Mouse (Mus musculus) heart, embryonic 12.5 days (tissue): ENCODE measurements around the gene Trim71. TPM values are rescaled to one million over a fixed set of nuclear protein-coding genes. Genes with fewer than 3 reads are reported as not detected.
"Not testable (repeated sequence)": the region's sequence is repeated elsewhere in the genome, so short reads cannot be mapped to it uniquely, and the experiment has no call there.

Source experiments
- ATAC-seq: fragments of 200-750 bp; cut with Nextera tagmentation; 2 replicates; pipeline ENCODE4 v1.8.0; 2017; ENCODE audit warnings: moderate TSS enrichment, moderate library complexity; ENCODE audit not compliant: insufficient number of reproducible peaks, low FRiP score
- H3K27ac ChIP-seq: fragments of 300-500 bp; sonication (generic); 2 replicates; pipeline ENCODE4 v1.5.1; 2016; ENCODE audit warnings: mild to moderate bottlenecking, moderate library complexity; ENCODE audit not compliant: poor library complexity, severe bottlenecking
- H3K27me3 ChIP-seq: fragments of 300-500 bp; sonication (generic); replicated peaks from 2 replicates; pipeline ENCODE4 v1.6.1; 2016; ENCODE audit warnings: mild to moderate bottlenecking, moderate library complexity
- H3K36me3 ChIP-seq: fragments of 300-500 bp; sonication (generic); 2 replicates; pipeline ENCODE4 v1.6.1; 2016; ENCODE audit warnings: mild to moderate bottlenecking, moderate library complexity
- H3K4me1 ChIP-seq: fragments of 300-500 bp; sonication (generic); replicated peaks from 2 replicates; pipeline ENCODE4 v1.6.1; 2016; ENCODE audit warnings: mild to moderate bottlenecking
- H3K4me2 ChIP-seq: fragments of 300-500 bp; sonication (generic); 2 replicates; pipeline ENCODE4 v1.6.1; 2016; ENCODE audit warnings: mild to moderate bottlenecking, moderate library complexity
- H3K4me3 ChIP-seq: fragments of 300-500 bp; sonication (generic); 2 replicates; pipeline ENCODE4 v1.5.1; 2016; ENCODE audit warnings: mild to moderate bottlenecking
- H3K9ac ChIP-seq: fragments of 300-500 bp; sonication (generic); 2 replicates; pipeline ENCODE4 v1.6.1; 2016; ENCODE audit warnings: mild to moderate bottlenecking, moderate library complexity
- H3K9me3 ChIP-seq: fragments of 300-500 bp; sonication (generic); replicated peaks from 2 replicates; pipeline ENCODE4 v1.6.1; 2016; ENCODE audit warnings: mild to moderate bottlenecking, moderate library complexity
- WGBS: fragments of 180-500 bp; shearing (Covaris S2); methylation state at CpG from one replicate; pipeline ENCODE4 v1.1.7; 2016; 5-methylcytosine and 5-hydroxymethylcytosine counted together
- polyA plus RNA-seq: library from polyadenylated mRNA; unstranded; fragments of >200 nt; fragmentation: Nextera tagmentation; extraction: Ambion mirVana; gene quantifications from 2 replicates; pipeline ENCODE4 v1.2.1, GENCODE M21; 2016

Gene Trim71
- polyA plus RNA-seq, 1 experiment from 2014 or later, result 0.63 TPM

GRCm38 (mm10) chr9:114522501-114522900 lies 41.7 kb downstream of the Trim71 start:
- Histone ChIP-seq H3K27ac (no peak overlapping the region), H3K4me3 (no peak overlapping the region), H3K4me1 (peaks cover 18% of the 10 kb centered on the region), H3K36me3 (no peaks in the 10 kb centered on the region), H3K27me3 (no peaks in the 10 kb centered on the region), H3K9ac (no peak overlapping the region), H3K9me3 (no peaks in the 10 kb centered on the region), H3K4me2 (no peak overlapping the region)
- 86% methylated on average over 9 of the region's 9 CpGs for WGBS
- ATAC-seq, result no peak

- 60% methylated on average over 5 of the region's 5 CpGs for WGBS
- H3K36me3 ChIP-seq, result no peaks in the 10 kb centered on the region
- no peak for ATAC-seq
Measured at GRCm38 (mm10) chr9:114522041-114522440, 42.1 kb downstream of the Trim71 start.

DNA sequence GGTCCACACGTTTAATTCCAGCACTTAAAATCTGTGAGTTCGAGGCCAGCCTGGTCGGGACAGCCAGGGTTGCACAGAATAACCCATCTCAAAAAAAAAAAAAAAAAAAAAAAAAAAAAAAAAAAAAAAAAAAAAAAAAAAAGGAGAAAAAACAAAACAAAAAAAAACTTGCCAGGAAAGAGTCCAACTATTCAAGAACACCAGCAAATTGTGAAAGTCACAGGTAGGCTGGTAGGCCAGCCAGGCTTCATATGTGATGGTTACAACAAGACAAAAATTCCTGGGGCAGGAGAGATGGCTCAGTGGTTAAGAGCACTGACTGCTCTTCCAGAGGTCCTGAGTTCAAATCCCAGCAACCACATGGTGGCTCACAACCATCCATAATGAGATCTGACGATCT lies 43.6 kb downstream of the Trim71 start:
- not testable (repeated sequence) for ATAC-seq, H3K9ac ChIP-seq, H3K36me3 ChIP-seq, H3K9me3 ChIP-seq, H3K27me3 ChIP-seq, H3K4me2 ChIP-seq, H3K27ac ChIP-seq, H3K4me3 ChIP-seq
- WGBS, result 62% methylated on average over 4 of the region's 4 CpGs
- peaks cover 12% of the 10 kb centered on the region for H3K4me1 ChIP-seq

More at GRCm38 (mm10) chr9:114522041-114522440, 42.1 kb downstream of the Trim71 start:
- no peak overlapping the region for H3K4me2 ChIP-seq
- no peak overlapping the region for H3K27ac ChIP-seq
- no peaks in the 10 kb centered on the region for H3K9me3 ChIP-seq
- no peak overlapping the region for H3K9ac ChIP-seq
- H3K4me3 ChIP-seq, result no peak overlapping the region
- peaks cover 16% of the 10 kb centered on the region for H3K4me1 ChIP-seq
- H3K27me3 ChIP-seq, result no peaks in the 10 kb centered on the region

- Histone ChIP-seq H3K4me3 (no peak overlapping the region), H3K36me3 (no peaks in the 10 kb centered on the region), H3K9ac (no peak overlapping the region), H3K4me2 (no peak overlapping the region), H3K4me1 (peaks cover 17% of the 10 kb centered on the region), H3K27ac (no peak overlapping the region), H3K9me3 (peaks cover 2% of the 10 kb centered on the region; the same call in 1 of the 2 replicates), H3K27me3 (no peaks in the 10 kb centered on the region)
- no peak for ATAC-seq
- WGBS, result 66% methylated on average over 9 of the region's 9 CpGs
Measured at GRCm38 (mm10) chr9:114518812-114519477, 45.2 kb downstream of the Trim71 start.

GRCm38 (mm10) chr9:114517924-114518497 lies 46.2 kb downstream of the Trim71 start:
- no peak overlapping the region for H3K9ac ChIP-seq
- WGBS, result 71% methylated on average over 13 of the region's 13 CpGs
- peaks cover 12% of the 10 kb centered on the region for H3K9me3 ChIP-seq
- no peak overlapping the region for H3K27ac ChIP-seq
- peaks cover 17% of the 10 kb centered on the region for H3K4me1 ChIP-seq
- no peak for ATAC-seq
- H3K4me3 ChIP-seq, result no peak overlapping the region
- peaks cover 9% of the 10 kb centered on the region for H3K36me3 ChIP-seq
- no peaks in the 10 kb centered on the region for H3K27me3 ChIP-seq
- H3K4me2 ChIP-seq, result no peak overlapping the region

- Histone ChIP-seq H3K9ac (peak within 1 kb of the TSS; percentile 43), H3K27ac (peak within 1 kb of the TSS; percentile 18; the same call in 1 of the 2 replicates), H3K9me3 (peaks cover 18% of the 10 kb centered on the region), H3K36me3 (peaks cover 16% of the 10 kb centered on the region), H3K4me3 (no peak within 1 kb of the TSS), H3K4me1 (peaks cover 17% of the 10 kb centered on the region), H3K4me2 (peak within 1 kb of the TSS; percentile 44), H3K27me3 (no peaks in the 10 kb centered on the region)
- no peak for ATAC-seq
- WGBS, result 47% methylated on average over 11 of the region's 11 CpGs
Measured at GRCm38 (mm10) chr9:114515364-114515763, 48.8 kb downstream of the Trim71 start, which contains the start of gene C130032M10Rik. Gene C130032M10Rik (plus strand): TSS chr9:114515697.

GRCm38 (mm10) chr9:114512831-114513230 lies 51.3 kb downstream of the Trim71 start:
- no peak overlapping the region for H3K4me2 ChIP-seq
- no peak for ATAC-seq
- 95% methylated on average over 21 of the region's 21 CpGs for WGBS
- peaks cover 18% of the 10 kb centered on the region for H3K36me3 ChIP-seq
- no peak overlapping the region for H3K9ac ChIP-seq
- peaks cover 23% of the 10 kb centered on the region for H3K9me3 ChIP-seq
- H3K4me3 ChIP-seq, result no peak overlapping the region
- H3K4me1 ChIP-seq, result peaks cover 17% of the 10 kb centered on the region
- H3K27me3 ChIP-seq, result no peaks in the 10 kb centered on the region
- H3K27ac ChIP-seq, result no peak overlapping the region

DNA sequence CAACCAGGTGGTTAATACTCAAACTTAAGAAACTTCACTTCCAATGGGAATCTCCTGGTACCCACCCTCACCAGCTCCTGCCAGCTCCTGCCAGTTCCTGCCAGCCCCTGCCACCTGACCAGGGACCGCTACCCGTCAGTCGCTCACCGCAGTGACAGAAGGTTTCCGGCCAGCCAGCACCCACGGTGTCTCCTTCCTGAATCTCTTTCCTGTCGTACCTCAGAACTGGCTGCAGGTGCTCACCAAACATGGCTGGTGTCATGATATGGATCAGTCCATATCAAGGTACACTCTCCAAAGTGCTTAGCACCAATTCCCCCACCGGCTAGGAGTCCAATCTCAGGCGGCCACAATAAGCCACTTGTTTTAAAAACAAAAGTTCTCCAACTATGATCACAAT lies 54.4 kb downstream of the Trim71 start:
- no peak overlapping the region for H3K4me2 ChIP-seq
- no peak overlapping the region for H3K4me3 ChIP-seq
- H3K27ac ChIP-seq, result no peak overlapping the region
- peaks cover 23% of the 10 kb centered on the region for H3K9me3 ChIP-seq
- no peak for ATAC-seq
- H3K27me3 ChIP-seq, result no peaks in the 10 kb centered on the region
- no peaks in the 10 kb centered on the region for H3K4me1 ChIP-seq
- peaks cover 18% of the 10 kb centered on the region for H3K36me3 ChIP-seq
- H3K9ac ChIP-seq, result no peak overlapping the region
- WGBS, result 84% methylated on average over 9 of the region's 9 CpGs

DNA sequence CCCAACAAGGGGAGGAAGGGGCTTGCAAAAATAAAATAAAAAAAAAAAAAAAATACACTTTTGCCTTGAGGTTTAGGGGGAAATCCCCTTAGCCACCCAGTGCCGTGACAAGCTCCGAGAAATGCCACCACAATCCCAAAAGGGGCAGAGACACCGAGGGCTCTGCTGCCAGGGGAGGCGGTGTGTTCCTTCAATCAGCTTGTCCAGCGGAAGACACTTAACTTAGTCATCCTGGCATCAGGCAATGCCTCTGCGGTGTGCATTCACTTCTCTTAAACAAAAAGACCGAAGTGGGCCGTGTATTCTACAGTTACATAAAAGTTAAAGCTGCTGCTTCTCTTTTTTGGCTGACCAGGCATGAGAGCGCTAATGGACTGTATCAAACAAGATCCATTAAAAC lies 56.7 kb downstream of the Trim71 start:
- Histone ChIP-seq H3K9me3 (peaks cover 6% of the 10 kb centered on the region; the same call in 1 of the 2 replicates), H3K36me3 (peaks cover 3% of the 10 kb centered on the region), H3K4me3 (no peak overlapping the region)

DNA sequence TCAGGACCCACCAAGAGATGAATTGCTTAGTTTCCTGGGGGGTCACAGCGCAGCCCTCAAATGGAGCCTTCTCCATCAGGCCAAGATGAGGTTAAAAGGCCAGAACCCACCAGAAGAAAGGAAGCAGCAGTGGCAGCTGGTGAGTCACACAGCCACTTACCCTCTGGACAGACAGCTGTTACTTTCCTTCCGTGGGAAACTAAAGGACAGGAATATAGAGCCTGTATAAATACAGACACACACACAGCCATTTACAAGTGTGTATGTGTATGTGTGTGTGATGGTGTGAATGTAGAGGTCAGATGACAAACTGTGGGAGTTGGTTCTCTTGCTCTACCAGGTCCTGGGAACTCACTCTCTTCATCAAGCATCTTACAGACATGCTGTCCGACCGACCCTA lies 57.6 kb downstream of the Trim71 start:
- no peak for ATAC-seq
- no peak overlapping the region for H3K4me2 ChIP-seq

More for the DNA sequence above, 56.7 kb downstream of the Trim71 start:
- no peak overlapping the region for H3K9ac ChIP-seq
- WGBS, result 87% methylated on average over 9 of the region's 9 CpGs
- no peak overlapping the region for H3K4me2 ChIP-seq
- ATAC-seq, result no peak
- H3K27me3 ChIP-seq, result no peaks in the 10 kb centered on the region
- H3K4me1 ChIP-seq, result peaks cover 9% of the 10 kb centered on the region
- H3K27ac ChIP-seq, result no peak overlapping the region

GRCm38 (mm10) chr9:114504816-114505215 lies 59.4 kb downstream of the Trim71 start, which contains the start of gene Ccr4:
Gene Ccr4 (minus strand): TSS chr9:114504916.
- Histone ChIP-seq H3K4me2 (no peak within 1 kb of the TSS), H3K27ac (no peak within 1 kb of the TSS), H3K4me3 (no peak within 1 kb of the TSS), H3K36me3 (0 out of 2 replicates have a peak, but pooled peaks cover 3% of the 10 kb centered on the region), H3K4me1 (peaks cover 9% of the 10 kb centered on the region), H3K9ac (no peak within 1 kb of the TSS), H3K9me3 (0 out of 2 replicates have a peak, but pooled peaks cover 5% of the 10 kb centered on the region), H3K27me3 (peaks cover 1% of the 10 kb centered on the region; the same call in 1 of the 2 replicates)
- ATAC-seq, result no peak
- WGBS, result 86% methylated on average over 9 of the region's 9 CpGs

More for the DNA sequence above, 57.6 kb downstream of the Trim71 start:
- H3K36me3 ChIP-seq, result 0 out of 2 replicates have a peak, but pooled peaks cover 3% of the 10 kb centered on the region
- 54% methylated on average over 4 of the region's 4 CpGs for WGBS
- H3K27me3 ChIP-seq, result no peaks in the 10 kb centered on the region
- H3K9me3 ChIP-seq, result 0 out of 2 replicates have a peak, but pooled peaks cover 5% of the 10 kb centered on the region
- H3K27ac ChIP-seq, result no peak overlapping the region
- peaks cover 9% of the 10 kb centered on the region for H3K4me1 ChIP-seq
- H3K4me3 ChIP-seq, result no peak overlapping the region
- no peak overlapping the region for H3K9ac ChIP-seq
